Mouse (Mus musculus): ENCODE measurements at regions not wholly inside any gene's neighbourhood (a gene's known extent, or its start where the extent isn't known, plus 50 kb on each side); places are given as distances from the start of the nearest gene placed in this dataset.

DNA sequence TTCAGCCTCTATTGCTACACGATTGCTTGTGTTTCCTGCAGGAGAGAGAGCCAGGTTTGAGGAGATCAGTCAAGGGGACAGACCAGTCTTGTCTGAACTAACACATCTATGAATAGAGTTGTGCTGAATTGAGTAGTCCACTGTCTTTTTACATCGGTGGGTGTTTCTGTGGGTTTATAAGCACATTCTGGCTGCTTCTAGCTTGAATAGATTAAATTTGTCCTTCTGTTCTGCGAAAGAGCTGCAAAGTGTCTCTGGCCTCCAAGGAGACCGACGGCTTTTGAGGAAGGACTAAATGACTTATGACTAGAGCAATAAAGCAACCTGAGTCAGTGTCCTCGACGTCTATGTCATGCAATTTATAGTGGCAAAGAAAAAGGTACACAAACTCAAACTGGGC, 179.9 kb downstream of the Zfp36l1 start:
- no peaks in the 10 kb centered on the region for H3K9me3 ChIP-seq (ENCODE audit: control insufficient read depth, low read length)
- ATAC-seq (ENCODE audit: low FRiP score) = no peak

DNA sequence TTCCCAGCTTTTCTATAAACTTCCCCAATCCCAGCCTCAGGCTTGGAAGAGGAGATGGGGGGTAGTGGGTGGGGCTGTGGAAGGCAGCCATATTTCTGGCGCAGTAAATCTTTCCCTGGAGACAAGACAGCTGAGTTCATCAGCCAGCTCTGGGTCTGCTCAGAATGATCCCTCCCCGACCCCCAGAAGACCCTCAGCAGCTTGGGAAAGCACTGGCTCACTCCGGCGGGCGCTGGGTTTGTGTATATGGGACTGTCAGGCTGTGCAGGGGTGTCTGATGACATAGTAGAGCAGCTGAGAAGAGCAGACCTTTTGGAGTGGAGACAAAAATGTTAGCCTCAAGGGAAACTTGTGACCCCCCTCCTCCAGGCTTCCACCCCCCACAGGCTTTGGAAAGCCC, 181.4 kb downstream of the Zfp36l1 start:
- Histone ChIP-seq H3K4me2 (no peak overlapping the region), H3K27me3 (ENCODE audit: control insufficient read depth, insufficient read depth, low read length) (no peaks in the 10 kb centered on the region), H3K4me3 (ENCODE audit: low read depth, low read length) (no peak overlapping the region), H3K4me1 (ENCODE audit: control insufficient read depth, insufficient read depth, low read length) (peaks cover 16% of the 10 kb centered on the region), H3K9ac (ENCODE audit: low read length) (no peak overlapping the region), H3K9me3 (ENCODE audit: control insufficient read depth, low read length) (no peaks in the 10 kb centered on the region), H3K36me3 (ENCODE audit: control insufficient read depth, insufficient read depth, low read length) (no peaks in the 10 kb centered on the region), H3K27ac (ENCODE audit: low read depth, low read length) (no peak overlapping the region)
- ATAC-seq (ENCODE audit: low FRiP score) (no peak), DNase-seq (ENCODE audit: low spot score, missing footprints) (no peak)
- 74% methylated on average over 5 of the region's 5 CpGs for WGBS

More for the DNA sequence above, 179.9 kb downstream of the Zfp36l1 start:
- Histone ChIP-seq H3K27ac (ENCODE audit: low read depth, low read length) (no peak overlapping the region), H3K36me3 (ENCODE audit: control insufficient read depth, insufficient read depth, low read length) (no peaks in the 10 kb centered on the region), H3K9ac (ENCODE audit: low read length) (no peak overlapping the region), H3K4me1 (ENCODE audit: control insufficient read depth, insufficient read depth, low read length) (peaks cover 10% of the 10 kb centered on the region), H3K27me3 (ENCODE audit: control insufficient read depth, insufficient read depth, low read length) (no peaks in the 10 kb centered on the region), H3K4me3 (ENCODE audit: low read depth, low read length) (no peak overlapping the region), H3K4me2 (no peak overlapping the region)
- no peak for DNase-seq (ENCODE audit: low spot score, missing footprints)
- WGBS = 89% methylated on average over 7 of the region's 7 CpGs

- Histone ChIP-seq H3K27ac (ENCODE audit: low read depth, low read length) (no peak overlapping the region), H3K4me2 (no peak overlapping the region), H3K36me3 (ENCODE audit: control insufficient read depth, insufficient read depth, low read length) (no peaks in the 10 kb centered on the region), H3K9ac (ENCODE audit: low read length) (no peak overlapping the region), H3K27me3 (ENCODE audit: control insufficient read depth, insufficient read depth, low read length) (no peaks in the 10 kb centered on the region), H3K4me3 (ENCODE audit: low read depth, low read length) (no peak overlapping the region), H3K4me1 (ENCODE audit: control insufficient read depth, insufficient read depth, low read length) (peaks cover 32% of the 10 kb centered on the region), H3K9me3 (ENCODE audit: control insufficient read depth, low read length) (no peaks in the 10 kb centered on the region)
- DNase-seq (ENCODE audit: low spot score, missing footprints) = no peak
- ATAC-seq (ENCODE audit: low FRiP score) = no peak
- WGBS = 83% methylated on average over 6 of the region's 6 CpGs
Observed at GRCm38 (mm10) chr12:79929846-79930245, 183.0 kb downstream of the Zfp36l1 start.

- DNase-seq (ENCODE audit: low spot score, missing footprints) (no peak), ATAC-seq (ENCODE audit: low FRiP score) (no peak)
- H3K9me3 ChIP-seq (ENCODE audit: control insufficient read depth, low read length) = no peaks in the 10 kb centered on the region
- WGBS = 54% methylated on average over 6 of the region's 6 CpGs
- no peaks in the 10 kb centered on the region for H3K27me3 ChIP-seq (ENCODE audit: control insufficient read depth, insufficient read depth, low read length)
- H3K9ac ChIP-seq (ENCODE audit: low read length) = no peak overlapping the region
- no peaks in the 10 kb centered on the region for H3K36me3 ChIP-seq (ENCODE audit: control insufficient read depth, insufficient read depth, low read length)
- H3K4me1 ChIP-seq (ENCODE audit: control insufficient read depth, insufficient read depth, low read length) = peaks cover 41% of the 10 kb centered on the region
- no peak overlapping the region for H3K27ac ChIP-seq (ENCODE audit: low read depth, low read length)
- H3K4me2 ChIP-seq = no peak overlapping the region
- no peak overlapping the region for H3K4me3 ChIP-seq (ENCODE audit: low read depth, low read length)
Observed at GRCm38 (mm10) chr12:79928739-79929380, 184.0 kb downstream of the Zfp36l1 start.

DNA sequence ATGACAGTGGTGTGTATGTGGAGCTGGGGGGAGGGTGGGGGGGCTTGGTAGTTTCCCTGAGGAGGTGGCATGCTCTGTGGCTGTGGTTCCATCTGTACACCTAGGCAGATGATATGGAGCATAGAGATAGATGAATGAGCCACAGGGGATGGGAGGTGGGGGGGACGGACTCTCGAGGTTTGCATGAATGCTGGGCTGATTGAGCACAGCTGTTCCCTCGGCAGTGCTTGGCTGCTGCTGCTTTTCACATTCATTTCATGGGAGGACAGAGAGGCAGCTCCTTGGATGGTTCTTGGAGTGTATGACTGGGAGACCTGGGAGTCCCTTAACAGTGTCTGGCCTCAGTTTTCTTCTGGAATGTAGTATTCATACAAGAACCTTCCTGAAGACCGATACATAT, 184.5 kb downstream of the Zfp36l1 start:
- ATAC-seq (ENCODE audit: low FRiP score) = no peak
- DNase-seq (ENCODE audit: low spot score, missing footprints) = no peak
- H3K27ac ChIP-seq (ENCODE audit: low read depth, low read length) = no peak overlapping the region
- H3K9ac ChIP-seq (ENCODE audit: low read length) = no peak overlapping the region
- H3K4me2 ChIP-seq = no peak overlapping the region
- WGBS = 43% methylated on average over 4 of the region's 4 CpGs
- no peak overlapping the region for H3K4me3 ChIP-seq (ENCODE audit: low read depth, low read length)
- H3K27me3 ChIP-seq (ENCODE audit: control insufficient read depth, insufficient read depth, low read length) = no peaks in the 10 kb centered on the region
- H3K9me3 ChIP-seq (ENCODE audit: control insufficient read depth, low read length) = no peaks in the 10 kb centered on the region
- H3K4me1 ChIP-seq (ENCODE audit: control insufficient read depth, insufficient read depth, low read length) = peaks cover 46% of the 10 kb centered on the region
- no peaks in the 10 kb centered on the region for H3K36me3 ChIP-seq (ENCODE audit: control insufficient read depth, insufficient read depth, low read length)

DNA sequence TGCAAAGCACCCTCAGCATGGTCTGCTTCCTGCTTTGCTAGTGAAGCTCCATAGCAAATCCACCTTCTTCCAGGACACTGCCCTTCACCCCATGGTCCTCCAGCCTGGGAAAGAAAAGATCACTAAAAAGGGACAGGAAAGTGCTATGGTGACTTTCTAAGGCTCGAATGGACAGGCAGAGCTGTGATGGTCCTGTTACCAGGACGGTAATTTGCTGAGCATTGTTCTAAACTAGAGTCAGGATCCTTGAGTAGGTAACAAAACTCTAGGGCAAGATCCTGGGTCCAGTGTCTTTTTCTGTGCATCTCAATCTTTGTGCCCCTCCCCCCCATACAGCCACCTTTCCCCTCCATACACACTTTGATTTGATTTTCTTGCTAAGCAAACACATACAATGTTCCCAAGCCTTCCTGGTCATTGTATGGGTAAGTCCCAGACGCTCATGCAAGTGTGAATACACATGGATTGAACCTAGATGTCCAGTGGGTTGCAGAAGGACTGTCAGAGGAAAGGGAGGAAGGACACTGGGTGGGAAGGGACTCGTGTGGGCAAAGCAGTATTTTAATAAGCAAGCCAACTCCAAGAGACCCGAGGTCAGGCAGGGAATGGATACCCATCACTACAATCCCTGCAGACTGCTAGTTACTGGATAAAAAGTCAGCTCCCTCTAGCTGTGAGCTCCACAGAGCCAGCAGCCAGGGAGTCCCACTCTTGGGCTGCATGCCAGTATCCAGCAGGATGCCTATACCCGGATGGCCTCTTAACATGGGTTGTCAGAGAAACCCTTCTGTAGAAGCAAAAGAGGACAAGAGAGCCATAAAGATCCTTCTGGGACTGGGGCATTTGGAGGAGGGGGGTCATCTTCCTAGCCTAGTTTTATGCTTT, 186.9 kb downstream of the Zfp36l1 start:
- peak overlapping the region; percentile 58 for H3K9ac ChIP-seq (ENCODE audit: low read length)
- H3K4me2 ChIP-seq = peak overlapping the region; percentile 44
- peaks cover 55% of the 10 kb centered on the region for H3K4me1 ChIP-seq (ENCODE audit: control insufficient read depth, insufficient read depth, low read length)
- no peaks in the 10 kb centered on the region for H3K36me3 ChIP-seq (ENCODE audit: control insufficient read depth, insufficient read depth, low read length)
- no peaks in the 10 kb centered on the region for H3K27me3 ChIP-seq (ENCODE audit: control insufficient read depth, insufficient read depth, low read length)
- WGBS = 15% methylated on average over 6 of the region's 6 CpGs
- 0 out of 2 replicates have a peak overlapping the region, but pooled peaks have one; percentile 9 for H3K4me3 ChIP-seq (ENCODE audit: low read depth, low read length)
- H3K9me3 ChIP-seq (ENCODE audit: control insufficient read depth, low read length) = no peaks in the 10 kb centered on the region
- H3K27ac ChIP-seq (ENCODE audit: low read depth, low read length) = peak overlapping the region; percentile 98
- DNase-seq (ENCODE audit: low spot score, missing footprints) (peak; percentile 91), ATAC-seq (ENCODE audit: low FRiP score) (no peak)

DNA sequence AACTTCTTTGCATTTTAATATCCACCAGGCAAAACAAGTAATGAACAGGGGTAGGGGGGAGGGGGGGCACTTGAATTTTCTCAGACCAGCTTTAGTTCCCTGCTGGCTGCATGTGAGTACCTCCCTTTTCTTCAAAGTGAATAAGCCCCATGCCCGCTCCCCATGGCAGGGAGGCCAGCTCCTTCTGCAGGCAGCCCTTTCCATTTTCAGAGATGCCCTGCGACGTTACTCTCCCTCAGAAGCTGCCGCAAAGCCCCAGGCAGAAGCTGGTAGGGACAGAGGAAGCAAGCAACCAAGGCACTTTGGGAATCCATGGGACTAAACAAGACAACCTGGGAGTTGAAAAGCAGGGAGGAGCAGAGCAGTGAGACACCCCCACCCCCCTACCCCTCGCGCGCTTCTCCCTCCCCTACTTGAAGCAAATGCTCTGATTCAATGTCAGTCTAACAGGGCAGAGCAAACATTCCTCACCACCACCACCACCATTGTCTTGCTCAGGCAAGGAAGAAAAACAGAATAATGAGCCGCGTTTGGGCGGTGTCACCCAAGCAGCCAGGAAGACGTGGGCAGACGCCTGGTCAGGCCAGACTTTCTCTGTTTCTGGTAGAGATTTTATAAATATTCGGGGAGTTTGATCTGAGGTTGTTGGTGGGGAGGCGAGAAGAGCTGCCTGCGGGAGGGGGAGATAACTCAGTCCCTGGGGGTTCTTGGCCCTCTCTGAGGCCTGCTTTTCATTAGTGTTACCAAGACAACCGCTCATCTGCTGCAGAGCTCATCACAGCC, 187.7 kb downstream of the Zfp36l1 start:
- Histone ChIP-seq H3K4me3 (ENCODE audit: low read depth, low read length) (0 out of 2 replicates have a peak overlapping the region, but pooled peaks have one; percentile 9), H3K36me3 (ENCODE audit: control insufficient read depth, insufficient read depth, low read length) (no peaks in the 10 kb centered on the region), H3K4me2 (peak overlapping the region; percentile 44), H3K27me3 (ENCODE audit: control insufficient read depth, insufficient read depth, low read length) (no peaks in the 10 kb centered on the region), H3K9me3 (ENCODE audit: control insufficient read depth, low read length) (peaks cover 2% of the 10 kb centered on the region; the same call in 1 of the 2 replicates), H3K27ac (ENCODE audit: low read depth, low read length) (peak overlapping the region; percentile 98), H3K9ac (ENCODE audit: low read length) (peak overlapping the region; percentile 58), H3K4me1 (ENCODE audit: control insufficient read depth, insufficient read depth, low read length) (peaks cover 58% of the 10 kb centered on the region)
- peak; percentile 97 for DNase-seq (ENCODE audit: low spot score, missing footprints)
- WGBS = under 1% methylated on average over 16 of the region's 16 CpGs
- ATAC-seq (ENCODE audit: low FRiP score) = peak; percentile 91

GRCm38 (mm10) chr12:79923811-79924210, 189.0 kb downstream of the Zfp36l1 start:
- H3K36me3 ChIP-seq (ENCODE audit: control insufficient read depth, insufficient read depth, low read length) = no peaks in the 10 kb centered on the region

More at GRCm38 (mm10) chr12:79923811-79924210, 189.0 kb downstream of the Zfp36l1 start:
- Histone ChIP-seq H3K4me3 (ENCODE audit: low read depth, low read length) (no peak overlapping the region), H3K9me3 (ENCODE audit: control insufficient read depth, low read length) (peaks cover 2% of the 10 kb centered on the region; the same call in 1 of the 2 replicates), H3K27ac (ENCODE audit: low read depth, low read length) (peak overlapping the region; percentile 98), H3K4me2 (no peak overlapping the region), H3K27me3 (ENCODE audit: control insufficient read depth, insufficient read depth, low read length) (no peaks in the 10 kb centered on the region), H3K4me1 (ENCODE audit: control insufficient read depth, insufficient read depth, low read length) (peaks cover 56% of the 10 kb centered on the region), H3K9ac (ENCODE audit: low read length) (no peak overlapping the region)
- DNase-seq (ENCODE audit: low spot score, missing footprints) (no peak), ATAC-seq (ENCODE audit: low FRiP score) (no peak)
- WGBS = 86% methylated on average over 5 of the region's 6 CpGs
